Mouse (Mus musculus): ENCODE measurements around the gene Rad54l. TPM values are rescaled to one million over a fixed set of nuclear protein-coding genes. Genes with fewer than 3 reads are reported as not detected.
A peak's percentile ranks its signal among the peaks of the same experiment; 100 is the strongest.

Rad54l gene
- total and polyA plus RNA-seq, 3 experiments, result 29.4 to 44.0 TPM; not detected in 1

- no peaks in the 10 kb centered on the region for H3K27me3 ChIP-seq (ENCODE audit: control insufficient read depth in 1 of 2, insufficient read depth in 2 of 2, low read length in 2 of 2)
- peaks cover 38% of the 10 kb centered on the region for H3K79me2 ChIP-seq (ENCODE audit: control insufficient read depth, insufficient read depth, low read length, poor library complexity)
- no peaks in the 10 kb centered on the region for H3K9me3 ChIP-seq (replicated peaks; ENCODE audit: insufficient read depth, low read length)
- H3K27ac ChIP-seq (ENCODE audit: control insufficient read depth, low read depth, low read length), result no peak overlapping the region
- peaks cover 30 to 31% of the 10 kb centered on the region in 2 experiments for H3K36me3 ChIP-seq (ENCODE audit: control insufficient read depth in 1 of 2, insufficient read depth in 2 of 2, low read length in 2 of 2)
- H3K9ac ChIP-seq (ENCODE audit: control insufficient read depth, low read depth, low read length, poor library complexity, severe bottlenecking), result 0 out of 2 replicates have a peak overlapping the region, but pooled peaks have one; percentile 9
- peak; percentile 77 for DNase-seq (ENCODE audit: low read depth, low spot score)
- TF ChIP-seq CHD1 (IDR thresholded peaks at IDR 0.05; ENCODE audit: low read depth, low read length) (no peak), USF2 (IDR thresholded peaks at IDR 0.05; ENCODE audit: borderline replicate concordance in 1 of 2, insufficient read depth in 1 of 2, low read depth in 1 of 2, low read length in 2 of 2) (no peak), SIN3A (IDR thresholded peaks at IDR 0.05; ENCODE audit: low read length) (0 out of 2 replicates have a peak, but pooled peaks have one; percentile 36), POLR2A (IDR thresholded peaks at IDR 0.05; ENCODE audit: control insufficient read depth in 1 of 2, insufficient read depth in 1 of 2, low read depth in 1 of 2, low read length in 2 of 2, poor library complexity in 1 of 2) (no peak), ELF1 (IDR thresholded peaks at IDR 0.05; ENCODE audit: low read depth, low read length) (peak; percentile 72), RAD21 (IDR thresholded peaks at IDR 0.05; ENCODE audit: low read depth, low read length) (no peak), GATA1 (IDR thresholded peaks at IDR 0.05; ENCODE audit: low read depth, low read length) (no peak), NELFE (IDR thresholded peaks at IDR 0.05; ENCODE audit: low read depth, low read length) (no peak), GABPA (IDR thresholded peaks at IDR 0.05; ENCODE audit: low read depth, low read length) (no peak), UBTF (IDR thresholded peaks at IDR 0.05; ENCODE audit: borderline replicate concordance, insufficient read depth, low read depth, low read length) (no peak), TCF12 (IDR thresholded peaks at IDR 0.05; ENCODE audit: low read depth, low read length) (no peak), EP300 (IDR thresholded peaks at IDR 0.05; ENCODE audit: low read depth in 1 of 2, low read length in 2 of 2) (no peak)
- H3K4me3 ChIP-seq (ENCODE audit: control insufficient read depth in 1 of 2, insufficient read depth in 1 of 2, low read depth in 2 of 2, low read length in 2 of 2), result no peak overlapping the region
- peaks cover 8 to 16% of the 10 kb centered on the region in 2 experiments for H3K4me1 ChIP-seq (ENCODE audit: control insufficient read depth in 1 of 2, insufficient read depth in 2 of 2, low read length in 2 of 2)
Measured at GRCm38 (mm10) chr4:116070116-116070515, 53.4 kb downstream of the Rad54l start.

DNA sequence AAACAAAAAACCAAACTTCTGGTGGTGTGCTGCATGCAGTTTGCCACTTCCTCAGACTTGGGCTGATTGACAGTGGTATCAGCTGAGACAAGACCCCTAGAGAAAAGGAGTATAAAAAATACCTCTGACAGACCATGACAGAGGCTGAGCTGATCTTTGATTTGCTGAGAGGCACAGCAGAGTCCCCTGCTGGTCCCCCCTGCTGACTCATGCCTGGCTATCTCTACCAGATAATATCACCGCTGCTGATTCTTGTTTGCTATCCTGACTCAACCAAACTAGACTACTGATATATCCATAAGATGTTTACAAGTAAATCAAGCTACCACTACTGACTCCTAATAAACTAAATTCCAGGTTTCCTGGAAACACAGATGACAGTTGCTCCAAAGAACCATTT, 59.6 kb downstream of the Rad54l start:
- no peaks in the 10 kb centered on the region for H3K79me2 ChIP-seq (ENCODE audit: control insufficient read depth, insufficient read depth, low read length, poor library complexity)
- no peak for TF ChIP-seq RCOR1 (IDR thresholded peaks at IDR 0.05; ENCODE audit: low read depth, low read length)
- no peak for TF ChIP-seq CHD1 (IDR thresholded peaks at IDR 0.05; ENCODE audit: low read depth, low read length)
- TF ChIP-seq UBTF (IDR thresholded peaks at IDR 0.05; ENCODE audit: borderline replicate concordance, insufficient read depth, low read depth, low read length), result no peak
- TF ChIP-seq EP300 (IDR thresholded peaks at IDR 0.05; ENCODE audit: low read depth in 1 of 2, low read length in 2 of 2), result peak; percentile 23 to 36; a peak in 2 of 4 replicates
- TF ChIP-seq GATA1 (IDR thresholded peaks at IDR 0.05; ENCODE audit: low read depth, low read length), result peak; percentile 58; the same call in 1 of the 2 replicates
- no peak for TF ChIP-seq SMC3 (IDR thresholded peaks at IDR 0.05; ENCODE audit: low read depth, low read length)
- H3K9ac ChIP-seq (ENCODE audit: control insufficient read depth, low read depth, low read length, poor library complexity, severe bottlenecking), result no peak overlapping the region
- no peaks in the 10 kb centered on the region for H3K27me3 ChIP-seq (ENCODE audit: control insufficient read depth in 1 of 2, insufficient read depth in 2 of 2, low read length in 2 of 2)
- DNase-seq (ENCODE audit: low read depth, low spot score), result peak; percentile 41
- no peaks in the 10 kb centered on the region; a peak in 1 of 4 replicates for H3K4me1 ChIP-seq (ENCODE audit: control insufficient read depth in 1 of 2, insufficient read depth in 2 of 2, low read length in 2 of 2)
- H3K27ac ChIP-seq (ENCODE audit: control insufficient read depth, low read depth, low read length), result no peak overlapping the region
- peaks cover 7 to 20% of the 10 kb centered on the region in 2 experiments for H3K36me3 ChIP-seq (ENCODE audit: control insufficient read depth in 1 of 2, insufficient read depth in 2 of 2, low read length in 2 of 2)
- H3K4me3 ChIP-seq (ENCODE audit: control insufficient read depth in 1 of 2, insufficient read depth in 1 of 2, low read depth in 2 of 2, low read length in 2 of 2), result no peak overlapping the region
- no peaks in the 10 kb centered on the region for H3K9me3 ChIP-seq (replicated peaks; ENCODE audit: insufficient read depth, low read length)

All from MEL (cell line).